Mouse (Mus musculus) effector memory CD4-positive, alpha-beta T cell, adult 7 months (primary cell): ENCODE measurements around the gene Ube2o. TPM values are rescaled to one million over a fixed set of nuclear protein-coding genes. Genes with fewer than 3 reads are reported as not detected.

ENCODE experiments used
- polyA plus RNA-seq: library from polyadenylated mRNA; unstranded; fragments of 100-300 nt; shearing (Covaris generic); gene quantifications from one replicate; pipeline ENCODE4 v1.2.1, GENCODE M21; 2017

Gene Ube2o
- polyA plus RNA-seq = 16.3 TPM

DNA sequence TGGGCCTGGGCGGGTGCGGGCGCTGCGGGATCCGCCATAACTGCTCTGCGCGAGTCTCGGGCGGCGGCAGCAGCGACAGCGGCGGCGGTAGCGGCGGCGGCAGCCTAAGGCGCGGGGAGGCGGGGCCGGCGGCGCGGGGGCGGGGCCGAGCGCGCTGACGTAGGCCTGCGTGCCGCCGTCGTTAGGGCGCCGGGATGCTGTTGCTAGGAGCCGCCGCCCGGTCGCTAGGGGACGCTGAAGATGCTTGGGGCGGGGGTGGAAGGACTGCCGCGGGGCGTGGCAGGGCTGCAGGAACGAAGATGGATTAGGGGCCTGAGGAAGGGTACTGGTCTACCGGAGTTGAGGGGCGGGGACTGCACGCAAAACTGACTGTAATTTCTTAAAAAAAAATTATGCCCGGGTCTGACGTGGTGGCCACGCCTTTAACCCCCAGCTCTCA, at the start of gene Ube2o:
Gene Ube2o (minus strand): TSS at position 72 of the 439 bp plus-strand sequence.

DNA sequence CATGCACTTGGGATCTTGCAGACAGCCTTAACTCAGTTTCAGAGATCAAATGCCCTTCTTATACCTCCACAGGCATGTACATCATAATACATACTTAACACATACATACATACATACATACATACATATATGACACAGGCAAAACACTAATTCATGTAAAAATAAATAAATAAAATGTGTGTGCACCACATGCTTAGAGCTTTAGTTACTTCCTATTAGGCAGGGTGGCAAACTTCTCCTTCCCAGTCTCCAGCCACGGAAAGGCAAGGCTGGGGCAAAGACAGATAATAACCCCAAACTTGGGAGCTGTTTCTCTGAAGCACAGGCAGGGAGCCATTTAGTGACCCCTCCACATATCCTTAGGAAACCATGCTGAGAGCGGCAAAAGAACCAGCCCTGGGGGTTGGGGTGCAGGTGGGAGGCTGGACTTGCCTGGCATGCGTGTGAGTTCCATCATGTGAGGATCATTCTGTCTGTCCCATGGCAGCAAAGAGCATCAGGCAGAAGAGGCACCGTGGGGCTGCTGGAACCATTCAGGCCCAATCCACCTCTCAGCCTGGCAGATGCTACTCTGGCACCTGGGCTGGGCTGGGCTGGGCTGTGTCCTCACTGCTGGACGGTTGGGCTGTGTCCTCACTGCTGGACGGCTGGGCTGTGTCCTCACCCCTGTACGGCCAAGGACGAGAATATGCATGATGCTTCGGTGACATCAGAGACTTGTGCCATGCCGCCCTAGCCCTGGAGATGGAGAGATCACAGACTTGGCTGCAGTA, 45.2 kb upstream of the Ube2o start, which contains the start of gene Rhbdf2:
Gene Rhbdf2 (minus strand): TSS at position 721 of the 773 bp plus-strand sequence.

DNA sequence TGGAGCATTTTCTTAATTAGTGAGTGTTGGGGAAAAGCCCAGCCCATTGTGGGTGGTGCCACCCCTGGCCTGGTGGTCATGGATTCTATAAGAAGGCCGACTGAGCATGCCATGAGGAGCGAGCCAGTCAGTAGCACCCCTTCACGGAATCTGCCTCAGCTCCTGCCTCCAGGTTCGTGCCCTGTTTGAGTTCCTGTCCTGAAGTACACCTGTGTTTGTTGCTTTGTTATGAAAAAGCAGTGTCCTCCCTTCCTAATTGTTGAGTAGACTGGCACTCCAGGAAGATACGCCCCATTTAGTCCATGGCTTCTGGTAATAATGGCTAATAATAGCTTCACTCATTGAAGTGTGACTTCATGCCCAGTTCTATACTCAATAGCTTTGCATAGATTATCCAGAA, 5.1 kb upstream of the Ube2o start, which contains the start of gene Aanat:
Gene Aanat (plus strand): TSS at position 123 of the 400 bp plus-strand sequence.

DNA sequence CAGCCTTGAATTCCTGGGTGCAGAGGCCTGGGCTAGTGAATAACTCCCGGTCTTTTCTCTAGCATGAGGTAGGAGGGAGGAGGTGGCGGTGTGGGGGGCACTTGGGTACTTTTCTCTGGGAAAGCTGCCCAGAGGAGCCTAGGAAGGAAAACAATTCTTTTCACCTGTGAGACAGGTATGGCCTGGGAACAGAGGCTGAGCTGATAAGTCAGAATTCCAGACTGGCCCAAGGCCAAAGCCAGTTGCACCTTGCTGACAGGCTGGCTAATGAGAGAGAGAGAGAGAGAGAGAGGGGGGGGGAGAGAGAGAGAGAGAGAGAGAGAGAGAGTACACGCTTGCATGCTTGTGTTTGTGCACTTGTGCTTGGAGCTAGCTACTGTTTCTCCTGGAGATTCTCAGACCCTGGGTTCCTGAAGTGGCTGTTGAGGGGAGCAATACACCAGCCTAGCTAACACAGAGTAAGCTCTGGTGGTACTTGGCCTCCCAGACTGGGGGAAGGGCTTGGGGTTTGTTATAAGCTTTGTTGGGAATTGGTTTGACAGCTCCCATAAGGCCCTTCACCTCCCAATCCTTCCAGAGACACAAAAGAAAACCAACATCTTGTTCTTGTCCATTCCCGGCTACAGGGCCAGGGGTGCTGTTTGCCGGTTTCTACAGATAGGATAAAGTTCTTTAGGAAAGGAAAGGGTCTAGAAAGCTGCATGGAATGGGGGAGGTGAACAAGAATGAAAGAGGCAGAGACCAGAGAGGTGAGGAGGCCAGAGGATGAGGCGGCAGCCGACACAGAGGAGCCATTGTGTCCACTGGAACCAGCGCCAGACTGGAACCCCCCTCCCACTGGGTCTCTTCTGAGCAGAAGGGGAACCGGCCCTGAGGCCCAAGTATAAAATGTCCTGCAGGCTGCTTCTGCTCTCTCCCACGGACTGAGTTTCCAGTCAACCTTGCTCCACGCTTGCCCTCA, 50.8 kb downstream of the Ube2o start, which contains the start of gene Sphk1:
Gene Sphk1 (plus strand): TSS at position 739 of the 961 bp plus-strand sequence.

GRCm38 (mm10) chr11:116493795-116494252, 87.4 kb downstream of the Ube2o start, which contains the start of gene Prpsap1:
TSS of gene Prpsap1 (minus strand) at chr11:116494202.

Other genes starting within 250 kb of the Ube2o start
- not detected for gene Foxj1, start 246.0 kb downstream of the Ube2o start, polyA plus RNA-seq
- gene Rnf157, start 168.4 kb downstream of the Ube2o start, polyA plus RNA-seq = 134 TPM
- 1,050 TPM for gene Ubald2, start 147.4 kb downstream of the Ube2o start, polyA plus RNA-seq
- gene Qrich2, start 115.2 kb downstream of the Ube2o start, polyA plus RNA-seq = 0.45 TPM
- gene Prpsap1, start 87.2 kb downstream of the Ube2o start, polyA plus RNA-seq = 129 TPM
- gene Sphk1, start 50.5 kb downstream of the Ube2o start, polyA plus RNA-seq = 1.6 TPM
- gene Aanat, start 5.0 kb upstream of the Ube2o start, polyA plus RNA-seq = 0.28 TPM
- 26.2 TPM for gene Rhbdf2, start 45.6 kb upstream of the Ube2o start, polyA plus RNA-seq
- not detected for gene Prcd, start 72.1 kb upstream of the Ube2o start, polyA plus RNA-seq
- gene Cygb, start 72.9 kb upstream of the Ube2o start, polyA plus RNA-seq = not detected
- gene St6galnac1, start 194.1 kb upstream of the Ube2o start, polyA plus RNA-seq = 2.9 TPM
- not detected for gene Mxra7, start 246.6 kb upstream of the Ube2o start, polyA plus RNA-seq